Mouse (Mus musculus): ENCODE measurements around the gene Plekha7.

DNA sequence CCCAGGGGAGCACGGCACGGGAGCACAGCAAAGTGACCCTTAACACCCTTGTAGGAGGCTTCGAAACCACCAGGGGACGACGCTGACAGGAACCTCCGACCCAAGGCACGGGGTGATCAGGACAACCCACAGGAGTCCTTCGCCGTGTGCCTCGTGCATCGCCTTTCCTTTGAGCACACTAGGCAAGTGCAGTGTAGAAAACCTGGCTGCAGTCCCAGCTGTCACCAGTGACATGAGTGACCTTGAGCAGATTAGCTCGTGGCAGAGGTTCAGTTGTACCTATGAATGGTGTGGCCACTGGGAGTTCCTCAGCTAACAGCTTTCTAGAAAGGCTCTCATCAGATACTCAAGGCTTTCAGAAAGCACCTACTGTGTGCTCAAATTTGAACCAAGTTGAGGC is 22.0 kb downstream of the Plekha7 start:
- TF ChIP-seq POLR2A (IDR thresholded peaks at IDR 0.05; ENCODE audit: borderline replicate concordance, insufficient read depth, low read length) (no peak), CTCF (IDR thresholded peaks at IDR 0.05; ENCODE audit: borderline replicate concordance, insufficient read depth, low read depth, low read length) (no peak)
